Mouse (Mus musculus): Measurements from ENCODE around the gene Scgb2b19.
"Not testable (repeated sequence)": the region's sequence is repeated elsewhere in the genome, so short reads cannot be mapped to it uniquely, and the experiment has no call there.

Scgb2b19 gene

DNA sequence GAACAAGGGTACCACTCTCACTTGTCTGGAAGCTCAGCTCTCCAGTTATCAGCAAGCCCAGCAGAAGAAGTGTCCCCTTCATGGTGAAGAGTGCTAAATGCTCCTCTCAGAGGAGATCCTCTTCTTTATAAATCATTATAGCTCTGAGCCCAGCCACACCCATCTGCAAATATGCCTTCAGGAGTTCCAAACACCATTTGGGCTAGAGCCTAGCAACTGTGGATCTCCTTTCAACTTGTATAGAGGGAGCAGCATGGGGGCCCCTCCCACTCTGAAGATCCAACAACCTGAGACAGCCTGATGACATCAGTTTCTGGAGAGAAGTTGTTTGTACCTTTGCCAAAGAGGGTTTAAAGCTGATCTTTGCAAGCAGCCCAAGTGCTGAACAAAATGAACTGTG lies at the start of gene Scgb2b19:
Gene Scgb2b19, minus strand, starts transcription at position 101 of the 400 bp plus-strand sequence.
- in situ Hi-C loops (cut with MboI, MseI) = loop anchor here (5.0 kb wide), 1 partner anchor 953 kb away; the partner anchor contains the start of gene Scgb2b12 (in 2 of the 2)

DNA sequence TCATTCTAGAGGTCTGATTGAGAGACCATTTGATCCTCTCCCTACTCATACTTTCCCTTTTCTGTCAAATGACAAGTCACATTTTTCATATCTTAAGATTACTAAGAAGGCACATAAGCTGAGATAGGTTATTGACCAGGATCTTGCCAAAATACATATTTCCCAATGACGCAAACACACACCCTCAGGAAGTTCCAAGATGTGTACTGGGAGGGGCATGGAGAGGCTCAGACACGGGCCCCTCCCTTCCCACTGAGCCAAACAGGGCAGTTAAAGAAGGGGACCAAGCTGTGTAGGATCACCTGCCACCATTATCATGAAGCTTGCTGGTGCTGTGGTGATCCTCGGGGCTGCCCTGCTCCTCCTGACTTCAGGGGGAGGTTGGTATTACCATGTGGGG lies 6.9 kb upstream of the Scgb2b19 start, which contains the start of gene Scgb1b19:
Gene Scgb1b19, plus strand, starts transcription at position 301 of the 400 bp plus-strand sequence.
- in situ Hi-C loops (cut with MboI, MseI) = not testable (repeated sequence)

All from T-helper 17 cell (primary cell).